Mouse (Mus musculus) retina, postnatal 7 days (tissue): ENCODE measurements around the gene Slc7a7.

Experiments
- DNase-seq: peaks from one replicate; pipeline ENCODE4 v3.0.0-alpha.2; 2012; ENCODE audit warnings: low read depth, low spot score

Gene Slc7a7

GRCm38 (mm10) chr14:54417623-54418081 lies at the start of gene Slc7a7:
Gene Slc7a7, minus strand, starts transcription at chr14:54417780.
- DNase-seq: no peak

DNA sequence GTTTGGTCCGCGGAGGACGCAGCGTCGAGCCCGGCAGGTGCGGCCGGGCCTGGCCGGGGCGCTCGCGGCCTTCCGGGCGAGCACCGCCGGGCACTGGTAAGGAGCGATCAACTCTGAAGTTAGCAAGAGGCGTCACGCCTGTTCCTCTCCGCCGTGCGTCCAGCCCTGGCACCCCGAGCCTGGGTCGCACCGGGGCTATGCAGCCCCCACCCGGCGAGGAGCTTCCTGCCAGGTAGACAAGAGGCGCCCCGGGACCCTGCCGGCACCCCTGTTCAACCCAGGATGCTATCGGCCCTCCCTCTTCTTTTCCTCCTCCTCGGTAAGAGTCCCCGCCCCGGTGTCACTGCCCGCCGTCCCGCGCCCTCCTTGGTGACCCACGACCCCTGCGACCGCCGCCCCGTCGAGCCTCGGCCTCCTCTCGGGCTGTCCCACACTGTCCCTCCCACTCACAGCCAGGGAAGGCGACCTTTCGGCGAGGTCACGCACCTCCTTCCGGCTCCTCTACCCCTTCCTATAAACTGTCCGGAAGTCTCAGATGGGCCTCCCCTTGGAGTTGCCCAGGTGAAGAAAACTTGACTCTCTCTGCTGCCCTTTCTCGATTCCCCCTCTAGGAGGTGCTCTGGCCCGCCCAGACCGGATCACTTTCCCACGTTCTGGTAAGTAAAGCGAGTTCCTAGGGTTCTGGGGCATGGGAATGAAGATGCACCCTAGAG lies 46.9 kb upstream of the Slc7a7 start:
- no peak for DNase-seq

- peak; percentile 57 for DNase-seq
Observed at GRCm38 (mm10) chr14:54463959-54464292, 46.3 kb upstream of the Slc7a7 start, which contains the start of gene Lrp10. Gene Lrp10, plus strand, starts transcription at chr14:54464137.

GRCm38 (mm10) chr14:54463108-54463958 lies 45.8 kb upstream of the Slc7a7 start:
- no peak for DNase-seq

GRCm38 (mm10) chr14:54462146-54462545 lies 44.6 kb upstream of the Slc7a7 start:
- DNase-seq: no peak

DNA sequence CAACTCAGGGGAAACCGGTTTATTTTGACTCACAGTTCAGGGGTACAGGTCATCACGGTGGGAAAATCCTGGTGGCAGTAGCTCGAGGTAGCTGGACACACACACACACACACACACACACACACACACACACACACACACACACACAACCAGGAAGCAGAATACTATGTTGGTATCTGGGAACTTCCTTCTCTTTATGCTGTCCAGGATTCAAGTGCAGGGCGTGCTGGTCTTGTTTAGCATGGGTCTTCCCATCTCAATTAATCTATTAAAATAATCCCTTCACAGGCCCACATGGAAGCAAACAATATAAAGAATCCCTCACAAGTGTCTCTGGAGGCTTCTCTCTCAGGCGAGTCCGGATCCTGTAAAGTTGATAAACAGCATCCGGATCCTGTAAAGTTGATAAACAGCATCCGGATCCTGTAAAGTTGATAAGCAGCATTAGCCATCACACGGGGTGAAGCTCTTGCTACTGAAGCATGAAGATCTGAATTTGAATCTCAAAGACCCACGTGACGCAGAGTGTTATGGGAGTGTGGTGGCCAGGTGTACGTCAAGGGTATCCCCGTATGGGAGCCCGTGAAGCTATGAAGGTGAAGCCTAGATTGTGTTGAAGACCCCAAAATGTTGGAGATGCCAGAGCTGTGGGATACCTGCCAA lies 40.5 kb upstream of the Slc7a7 start:
- no peak for DNase-seq

DNA sequence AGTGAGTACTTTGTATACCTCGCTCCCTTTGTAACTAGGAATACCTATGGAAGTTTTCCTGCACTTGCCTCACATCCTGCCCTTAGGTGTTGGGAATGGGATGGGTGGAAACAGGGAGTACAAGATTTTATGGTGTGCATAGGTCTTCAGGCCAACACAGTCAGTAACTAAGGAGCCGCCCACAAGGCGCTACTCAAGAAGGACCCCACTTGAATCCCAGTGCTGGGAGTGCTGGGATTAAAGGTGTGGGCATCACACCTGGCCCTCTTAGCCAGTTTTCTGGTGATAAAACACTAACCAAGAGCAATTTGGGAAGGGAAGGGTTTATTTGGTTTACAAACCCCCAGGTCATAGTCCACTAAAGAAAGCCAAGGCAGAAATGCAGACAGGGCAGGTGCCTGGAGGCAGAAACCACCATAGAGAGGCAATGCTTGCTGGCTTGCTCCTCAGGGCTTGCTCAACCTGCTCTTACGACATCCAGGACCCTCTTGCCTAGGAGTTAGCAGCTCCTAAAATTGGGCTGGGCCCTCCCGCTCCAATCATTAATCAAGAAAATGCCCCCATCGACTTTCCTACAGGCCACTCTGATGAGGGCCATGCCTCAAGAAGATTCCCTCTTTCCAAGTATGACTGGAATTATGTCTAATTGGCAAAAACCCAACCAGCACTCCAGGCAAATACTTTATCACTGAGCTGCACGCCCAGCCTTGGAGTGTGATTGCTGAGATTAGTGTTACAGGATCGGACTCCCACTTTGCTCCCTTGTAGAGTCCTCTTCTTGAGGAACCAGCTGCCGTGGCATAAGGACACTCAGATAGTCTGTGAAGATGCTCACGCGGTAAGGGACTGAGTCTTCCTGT lies 37.3 kb upstream of the Slc7a7 start:
- no peak for DNase-seq

DNA sequence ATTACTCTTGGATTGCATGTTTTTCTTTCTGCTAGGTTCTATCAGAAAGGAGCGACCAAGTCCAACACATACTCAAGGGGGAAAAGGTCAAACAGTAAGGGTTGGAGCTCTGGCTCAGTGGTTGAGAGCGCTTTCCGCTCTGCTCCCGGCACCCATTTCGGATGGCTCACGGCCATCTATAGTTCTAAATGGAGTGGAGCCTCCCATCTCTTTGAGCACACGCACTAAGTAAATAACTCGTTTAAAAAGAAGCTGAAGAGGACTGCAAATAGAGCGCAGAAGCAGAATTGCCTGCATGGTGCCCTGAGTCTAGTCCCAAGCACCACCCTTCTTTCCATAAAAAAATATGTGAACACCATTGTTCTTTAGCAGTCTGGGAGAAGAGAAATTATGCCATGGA lies 36.0 kb upstream of the Slc7a7 start:
- DNase-seq: no peak

GRCm38 (mm10) chr14:54445476-54445875 lies 27.9 kb upstream of the Slc7a7 start:
- no peak for DNase-seq

DNA sequence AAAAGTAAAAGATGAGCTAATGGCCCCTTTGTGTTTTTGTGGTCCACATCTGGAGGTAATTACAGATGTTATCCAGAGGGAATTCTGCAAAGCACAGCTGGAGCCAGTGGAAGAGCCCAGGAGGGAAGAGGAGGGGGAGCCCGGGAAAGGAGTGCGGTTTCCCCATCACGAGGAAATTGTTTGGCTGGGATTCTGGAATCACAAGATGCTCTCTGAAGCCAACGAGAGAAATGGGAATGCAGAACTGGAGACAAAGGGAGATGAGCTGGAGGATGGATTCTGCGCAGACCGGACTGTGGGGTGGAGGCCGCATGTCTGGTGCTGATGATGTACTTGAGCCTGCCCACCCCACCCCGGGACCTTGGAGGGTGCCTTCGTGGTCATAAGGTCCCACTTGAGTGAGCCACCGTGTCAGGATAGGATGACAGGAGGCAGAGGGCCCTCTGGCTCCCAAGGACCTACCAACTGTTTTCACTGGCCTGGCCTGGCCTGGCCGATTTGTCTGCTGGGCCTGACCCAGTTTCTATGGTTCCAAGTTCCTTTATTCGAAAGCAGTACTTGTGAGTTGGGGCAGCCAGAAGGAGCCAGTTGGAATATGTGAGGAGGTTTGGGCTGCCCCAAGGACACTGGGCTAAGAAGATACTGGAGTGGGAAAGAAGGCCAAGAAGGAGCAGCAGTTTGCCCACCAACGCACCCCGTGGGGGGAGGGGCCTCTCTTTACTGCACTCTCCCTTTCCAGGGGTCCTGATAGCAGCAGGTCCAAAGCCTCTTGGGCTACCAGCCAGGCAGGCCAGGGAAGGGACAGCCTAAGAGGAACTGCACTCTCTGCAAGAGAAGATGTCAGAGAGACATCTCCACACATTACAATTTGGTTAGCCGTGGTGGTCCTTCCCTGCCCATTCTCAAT lies 26.4 kb upstream of the Slc7a7 start:
- DNase-seq: no peak

DNA sequence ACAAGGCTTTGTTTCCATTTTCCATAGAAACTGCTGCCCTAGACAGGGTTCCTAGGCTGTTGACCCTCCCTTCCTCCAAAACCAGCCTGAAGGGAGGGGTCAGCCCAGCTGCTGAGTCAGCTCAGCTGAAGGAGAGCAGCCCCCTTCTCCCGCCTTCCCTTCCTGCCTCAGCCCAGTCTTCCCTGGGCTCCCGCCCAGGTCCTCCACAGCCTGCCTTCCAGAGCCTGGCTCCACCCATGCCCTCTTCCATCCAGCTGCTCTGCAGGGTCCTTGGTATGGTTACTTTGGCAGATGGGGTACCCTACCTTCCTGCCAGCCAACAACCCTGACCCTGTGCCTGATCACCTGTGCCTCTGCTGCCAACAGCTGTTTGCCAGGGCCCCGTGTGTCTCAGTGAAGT lies 25.6 kb upstream of the Slc7a7 start:
- DNase-seq: no peak

DNA sequence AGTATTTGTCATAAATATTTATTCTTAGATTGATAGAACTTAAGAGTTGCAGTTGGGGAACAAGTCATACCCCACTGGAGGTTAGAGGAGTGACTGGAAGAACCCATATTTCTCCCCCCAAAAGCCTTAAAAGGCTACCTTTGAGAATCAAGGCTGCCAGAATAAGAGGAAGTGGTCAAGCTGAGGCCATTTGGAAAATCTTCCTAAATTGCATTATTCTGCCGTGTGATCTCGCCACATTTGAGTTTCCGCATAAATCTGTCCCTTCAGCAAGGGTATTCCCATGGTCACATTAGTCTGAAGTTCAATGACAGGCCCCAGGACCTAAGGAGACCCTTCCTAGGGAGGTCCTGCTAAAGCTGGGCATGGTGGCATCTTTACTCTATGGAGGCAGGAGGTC lies 25.0 kb upstream of the Slc7a7 start:
- DNase-seq: no peak

GRCm38 (mm10) chr14:54441365-54441764 lies 23.8 kb upstream of the Slc7a7 start:
- DNase-seq: no peak

- DNase-seq: no peak
Observed at GRCm38 (mm10) chr14:54440538-54440937, 23.0 kb upstream of the Slc7a7 start.

GRCm38 (mm10) chr14:54439610-54440009 lies 22.0 kb upstream of the Slc7a7 start:
- DNase-seq: no peak

- no peak for DNase-seq
Observed at GRCm38 (mm10) chr14:54439155-54439554, 21.6 kb upstream of the Slc7a7 start.

- no peak for DNase-seq
Observed at GRCm38 (mm10) chr14:54435194-54435918, 17.8 kb upstream of the Slc7a7 start.

DNA sequence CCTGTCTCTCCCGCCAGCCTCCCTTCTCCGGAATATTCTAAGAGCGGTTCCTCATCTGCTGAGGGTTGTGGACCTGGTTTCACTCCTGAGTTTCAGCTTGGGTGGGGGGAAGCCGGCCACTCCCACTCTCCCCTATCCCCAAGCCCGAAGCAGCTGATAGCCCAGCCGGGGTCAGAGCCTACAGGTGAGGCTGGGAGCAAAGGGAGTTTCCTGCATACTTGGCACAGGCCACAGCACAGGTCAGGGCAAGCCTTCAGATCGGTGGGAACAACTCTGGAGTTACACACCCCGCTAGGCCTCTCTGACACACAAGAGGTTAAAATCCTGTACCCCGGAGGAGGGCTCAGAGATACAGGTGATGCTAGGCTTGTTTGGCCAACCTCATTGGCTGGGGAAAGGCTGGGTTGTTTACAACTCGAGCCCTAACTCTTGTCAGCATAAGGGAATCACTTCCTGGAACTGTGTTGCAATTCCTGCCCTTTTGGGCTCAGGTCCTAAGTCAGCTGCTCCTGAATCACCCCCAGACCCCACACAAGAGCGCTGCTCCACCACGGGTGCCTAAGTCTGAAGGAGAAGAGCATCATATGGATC lies 16.5 kb upstream of the Slc7a7 start:
- no peak for DNase-seq
